Mouse (Mus musculus): Measurements from ENCODE around the gene Igdcc4. TPM values are rescaled to one million over a fixed set of nuclear protein-coding genes. Genes with fewer than 3 reads are reported as not detected.

The Igdcc4 gene
- total and polyA plus RNA-seq, 3 experiments, result 0.22 TPM; not detected in 2

GRCm38 (mm10) chr9:65157631-65158030, 56.3 kb downstream of the Igdcc4 start:
- H3K4me1 ChIP-seq (ENCODE audit: insufficient read depth, low read depth, low read length), result no peaks in the 10 kb centered on the region
- no peaks in the 10 kb centered on the region for H3K9me3 ChIP-seq (replicated peaks)
- H3K36me3 ChIP-seq (replicated peaks), result no peaks in the 10 kb centered on the region
- DNase-seq (ENCODE audit: low spot score), result no peak
- no peak for ATAC-seq (ENCODE audit: extremely low read depth, insufficient number of reproducible peaks, low FRiP score, poor library complexity, severe bottlenecking)
- peaks cover 54% of the 10 kb centered on the region for H3K27me3 ChIP-seq (ENCODE audit: insufficient read depth, low read length)
- no peak overlapping the region for H3K4me3 ChIP-seq (ENCODE audit: low read depth, low read length)
- no peak for TF ChIP-seq GATA2 (IDR thresholded peaks at IDR 0.05; ENCODE audit: borderline replicate concordance, low read depth, low read length)
- no peak for TF ChIP-seq TAL1 (conservative IDR thresholded peaks at IDR 0.05; ENCODE audit: low read depth, low read length)
- TF ChIP-seq CTCF (IDR thresholded peaks at IDR 0.05; ENCODE audit: low read depth, low read length), result no peak
- no peak for TF ChIP-seq POLR2AphosphoS5 (IDR thresholded peaks at IDR 0.05; ENCODE audit: insufficient replicate concordance, low read depth, low read length)
- TF ChIP-seq GATA1 (IDR thresholded peaks at IDR 0.05; ENCODE audit: borderline replicate concordance, low read length), result no peak

- Histone ChIP-seq H3K27me3 (ENCODE audit: insufficient read depth, low read length) (peaks cover 63% of the 10 kb centered on the region), H3K4me1 (ENCODE audit: insufficient read depth, low read depth, low read length) (no peaks in the 10 kb centered on the region), H3K36me3 (replicated peaks) (no peaks in the 10 kb centered on the region), H3K4me3 (ENCODE audit: low read depth, low read length) (no peak overlapping the region), H3K9me3 (replicated peaks) (no peaks in the 10 kb centered on the region)
- no peak for TF ChIP-seq TAL1 (conservative IDR thresholded peaks at IDR 0.05; ENCODE audit: low read depth, low read length)
- TF ChIP-seq GATA1 (IDR thresholded peaks at IDR 0.05; ENCODE audit: borderline replicate concordance, low read length), result no peak
- no peak for TF ChIP-seq CTCF (IDR thresholded peaks at IDR 0.05; ENCODE audit: low read depth, low read length)
- TF ChIP-seq POLR2AphosphoS5 (IDR thresholded peaks at IDR 0.05; ENCODE audit: insufficient replicate concordance, low read depth, low read length), result no peak
- no peak for TF ChIP-seq GATA2 (IDR thresholded peaks at IDR 0.05; ENCODE audit: borderline replicate concordance, low read depth, low read length)
- ATAC-seq (ENCODE audit: extremely low read depth, insufficient number of reproducible peaks, low FRiP score, poor library complexity, severe bottlenecking), result no peak
- no peak for DNase-seq (ENCODE audit: low spot score)
Observed at GRCm38 (mm10) chr9:65161188-65161587, 59.9 kb downstream of the Igdcc4 start.

GRCm38 (mm10) chr9:65161881-65162280, 60.6 kb downstream of the Igdcc4 start:
- no peaks in the 10 kb centered on the region for H3K9me3 ChIP-seq (replicated peaks)
- H3K36me3 ChIP-seq (replicated peaks), result no peaks in the 10 kb centered on the region
- no peak for TF ChIP-seq GATA1 (IDR thresholded peaks at IDR 0.05; ENCODE audit: borderline replicate concordance, low read length)
- no peak for TF ChIP-seq CTCF (IDR thresholded peaks at IDR 0.05; ENCODE audit: low read depth, low read length)
- no peak for TF ChIP-seq TAL1 (conservative IDR thresholded peaks at IDR 0.05; ENCODE audit: low read depth, low read length)
- no peaks in the 10 kb centered on the region for H3K4me1 ChIP-seq (ENCODE audit: insufficient read depth, low read depth, low read length)
- H3K4me3 ChIP-seq (ENCODE audit: low read depth, low read length), result no peak overlapping the region
- ATAC-seq (ENCODE audit: extremely low read depth, insufficient number of reproducible peaks, low FRiP score, poor library complexity, severe bottlenecking) (no peak), DNase-seq (ENCODE audit: low spot score) (no peak)
- peaks cover 59% of the 10 kb centered on the region for H3K27me3 ChIP-seq (ENCODE audit: insufficient read depth, low read length)

GRCm38 (mm10) chr9:65162711-65163639, 61.7 kb downstream of the Igdcc4 start:
- H3K9me3 ChIP-seq (replicated peaks), result no peaks in the 10 kb centered on the region

GRCm38 (mm10) chr9:65164870-65165269, 63.6 kb downstream of the Igdcc4 start:
- no peaks in the 10 kb centered on the region for H3K4me1 ChIP-seq (ENCODE audit: insufficient read depth, low read depth, low read length)
- H3K9me3 ChIP-seq (replicated peaks), result no peaks in the 10 kb centered on the region
- H3K36me3 ChIP-seq (replicated peaks), result no peaks in the 10 kb centered on the region
- TF ChIP-seq GATA1 (IDR thresholded peaks at IDR 0.05; ENCODE audit: borderline replicate concordance, low read length) (no peak), POLR2AphosphoS5 (IDR thresholded peaks at IDR 0.05; ENCODE audit: insufficient replicate concordance, low read depth, low read length) (no peak), TAL1 (conservative IDR thresholded peaks at IDR 0.05; ENCODE audit: low read depth, low read length) (no peak), GATA2 (IDR thresholded peaks at IDR 0.05; ENCODE audit: borderline replicate concordance, low read depth, low read length) (no peak), CTCF (IDR thresholded peaks at IDR 0.05; ENCODE audit: low read depth, low read length) (no peak)
- DNase-seq (ENCODE audit: low spot score) (no peak), ATAC-seq (ENCODE audit: extremely low read depth, insufficient number of reproducible peaks, low FRiP score, poor library complexity, severe bottlenecking) (no peak)
- H3K27me3 ChIP-seq (ENCODE audit: insufficient read depth, low read length), result peaks cover 53% of the 10 kb centered on the region
- H3K4me3 ChIP-seq (ENCODE audit: low read depth, low read length), result no peak overlapping the region

More at GRCm38 (mm10) chr9:65162711-65163639, 61.7 kb downstream of the Igdcc4 start:
- DNase-seq (ENCODE audit: low spot score) (no peak), ATAC-seq (ENCODE audit: extremely low read depth, insufficient number of reproducible peaks, low FRiP score, poor library complexity, severe bottlenecking) (no peak)
- Histone ChIP-seq H3K36me3 (replicated peaks) (no peaks in the 10 kb centered on the region), H3K27me3 (ENCODE audit: insufficient read depth, low read length) (peaks cover 54% of the 10 kb centered on the region), H3K4me1 (ENCODE audit: insufficient read depth, low read depth, low read length) (no peaks in the 10 kb centered on the region), H3K4me3 (ENCODE audit: low read depth, low read length) (no peak overlapping the region)
- TF ChIP-seq POLR2AphosphoS5 (IDR thresholded peaks at IDR 0.05; ENCODE audit: insufficient replicate concordance, low read depth, low read length) (no peak), TAL1 (conservative IDR thresholded peaks at IDR 0.05; ENCODE audit: low read depth, low read length) (no peak), GATA2 (IDR thresholded peaks at IDR 0.05; ENCODE audit: borderline replicate concordance, low read depth, low read length) (no peak), GATA1 (IDR thresholded peaks at IDR 0.05; ENCODE audit: borderline replicate concordance, low read length) (no peak), CTCF (IDR thresholded peaks at IDR 0.05; ENCODE audit: low read depth, low read length) (no peak)

GRCm38 (mm10) chr9:65166386-65166785, 65.1 kb downstream of the Igdcc4 start:
- Histone ChIP-seq H3K36me3 (replicated peaks) (no peaks in the 10 kb centered on the region), H3K27me3 (ENCODE audit: insufficient read depth, low read length) (peaks cover 46% of the 10 kb centered on the region)

More at GRCm38 (mm10) chr9:65166386-65166785, 65.1 kb downstream of the Igdcc4 start:
- ATAC-seq (ENCODE audit: extremely low read depth, insufficient number of reproducible peaks, low FRiP score, poor library complexity, severe bottlenecking) (no peak), DNase-seq (ENCODE audit: low spot score) (no peak)
- TF ChIP-seq TAL1 (conservative IDR thresholded peaks at IDR 0.05; ENCODE audit: low read depth, low read length) (no peak), POLR2AphosphoS5 (IDR thresholded peaks at IDR 0.05; ENCODE audit: insufficient replicate concordance, low read depth, low read length) (no peak), CTCF (IDR thresholded peaks at IDR 0.05; ENCODE audit: low read depth, low read length) (no peak), GATA1 (IDR thresholded peaks at IDR 0.05; ENCODE audit: borderline replicate concordance, low read length) (no peak), GATA2 (IDR thresholded peaks at IDR 0.05; ENCODE audit: borderline replicate concordance, low read depth, low read length) (no peak)
- H3K4me3 ChIP-seq (ENCODE audit: low read depth, low read length), result no peak overlapping the region
- no peaks in the 10 kb centered on the region for H3K4me1 ChIP-seq (ENCODE audit: insufficient read depth, low read depth, low read length)
- no peaks in the 10 kb centered on the region for H3K9me3 ChIP-seq (replicated peaks)
